Mouse (Mus musculus) liver, postnatal 0 days (tissue): ENCODE results near the gene Hpn. TPM values are rescaled to one million over a fixed set of nuclear protein-coding genes. Genes with fewer than 3 reads are reported as not detected.

Experiments
- ATAC-seq: fragments of 200-750 bp; cut with Nextera tagmentation; 2 replicates; pipeline ENCODE4 v1.8.0; 2017; ENCODE audit warnings: mild to moderate bottlenecking, moderate library complexity
- DNase-seq: peaks from one replicate; pipeline ENCODE4 v3.0.0-alpha.2; 2016
- H3K27ac ChIP-seq: fragments of 300-500 bp; sonication (generic); 2 replicates; pipeline ENCODE4 v1.5.1; 2014; ENCODE audit warnings: antibody characterized with exemption, moderate library complexity, mild to moderate bottlenecking, low read depth
- H3K27me3 ChIP-seq: fragments of 300-500 bp; sonication (generic); 2 replicates; pipeline ENCODE4 v1.6.1; 2014; ENCODE audit warnings: low read length, control low read depth, mixed read lengths; ENCODE audit not compliant: insufficient read depth
- H3K36me3 ChIP-seq: fragments of 300-500 bp; sonication (generic); replicated peaks from 2 replicates; pipeline ENCODE4 v1.6.1; 2014; ENCODE audit warnings: mild to moderate bottlenecking, control low read depth, low read length, moderate library complexity, mixed read lengths; ENCODE audit not compliant: insufficient read depth
- H3K4me1 ChIP-seq: fragments of 300-500 bp; sonication (generic); 2 replicates; pipeline ENCODE4 v1.6.1; 2014; ENCODE audit warnings: antibody characterized with exemption, mild to moderate bottlenecking, control low read depth; ENCODE audit not compliant: insufficient read depth
- H3K4me2 ChIP-seq: fragments of 300-500 bp; sonication (generic); 2 replicates; pipeline ENCODE4 v1.6.1; 2014; ENCODE audit warnings: low read depth, mild to moderate bottlenecking, low read length, moderate library complexity, mixed read lengths
- H3K4me3 ChIP-seq: fragments of 300-500 bp; sonication (generic); 2 replicates; pipeline ENCODE4 v1.5.1; 2014; ENCODE audit warnings: low read depth, low read length
- H3K9ac ChIP-seq: fragments of 300-500 bp; sonication (generic); replicated peaks from 2 replicates; pipeline ENCODE4 v1.6.1; 2014; ENCODE audit warnings: mild to moderate bottlenecking, moderate library complexity
- H3K9me3 ChIP-seq: fragments of 300-500 bp; sonication (generic); 2 replicates; pipeline ENCODE4 v1.6.1; 2016; ENCODE audit warnings: mild to moderate bottlenecking, control low read depth, low read length, mixed read lengths
- CTCF ChIP-seq: sonication (generic); IDR thresholded peaks from 2 replicates; pipeline ENCODE4 v1.5.1; 2016; ENCODE audit warnings: antibody characterized with exemption, low read depth
- EP300 ChIP-seq: IDR thresholded peaks from 2 replicates; pipeline ENCODE4 v1.6.1; 2016; ENCODE audit warnings: antibody characterized with exemption, low read depth, mild to moderate bottlenecking
- WGBS: fragments of 180-500 bp; shearing (Covaris S2); extraction: QIAGEN DNeasy Blood & Tissue Kit; methylation state at CpG from one replicate; pipeline ENCODE4 v1.1.7; 2014; ENCODE audit not compliant: insufficient replicate concordance; 5-methylcytosine and 5-hydroxymethylcytosine counted together
- polyA plus RNA-seq: library from polyadenylated mRNA; unstranded; fragments of >200 nt; fragmentation: Nextera tagmentation; extraction: Ambion mirVana; gene quantifications from 2 replicates; pipeline ENCODE4 v1.2.1, GENCODE M21; 2015

The Hpn gene
- polyA plus RNA-seq, 1 experiment from 2014 or later = 250 TPM

GRCm38 (mm10) chr7:31082106-31082505 is 33.0 kb downstream of the Hpn start:
- H3K9ac ChIP-seq = no peak overlapping the region
- no peaks in the 10 kb centered on the region for H3K36me3 ChIP-seq
- no peaks in the 10 kb centered on the region for H3K27me3 ChIP-seq
- DNase-seq (no peak), ATAC-seq (no peak)
- TF ChIP-seq EP300 = no peak
- no peak for TF ChIP-seq CTCF
- no peaks in the 10 kb centered on the region for H3K9me3 ChIP-seq
- H3K27ac ChIP-seq = no peak overlapping the region
- H3K4me1 ChIP-seq = peaks cover 15% of the 10 kb centered on the region
- H3K4me2 ChIP-seq = no peak overlapping the region
- no peak overlapping the region for H3K4me3 ChIP-seq

- no peak overlapping the region for H3K27ac ChIP-seq
- peaks cover 15% of the 10 kb centered on the region for H3K4me1 ChIP-seq
- TF ChIP-seq EP300 (no peak), CTCF (no peak)
- DNase-seq (no peak), ATAC-seq (no peak)
- no peak overlapping the region for H3K4me3 ChIP-seq
- no peaks in the 10 kb centered on the region for H3K9me3 ChIP-seq
- WGBS = 47% methylated on average over 1 of the region's 1 CpGs
- no peak overlapping the region for H3K9ac ChIP-seq
- H3K36me3 ChIP-seq = no peaks in the 10 kb centered on the region
- H3K27me3 ChIP-seq = no peaks in the 10 kb centered on the region
- no peak overlapping the region for H3K4me2 ChIP-seq
Observed at GRCm38 (mm10) chr7:31081106-31081505, 34.0 kb downstream of the Hpn start.

GRCm38 (mm10) chr7:31080611-31081010 is 34.5 kb downstream of the Hpn start:
- Histone ChIP-seq H3K4me2 (no peak overlapping the region), H3K27ac (no peak overlapping the region), H3K4me1 (peaks cover 15% of the 10 kb centered on the region), H3K9ac (no peak overlapping the region), H3K27me3 (no peaks in the 10 kb centered on the region), H3K9me3 (no peaks in the 10 kb centered on the region), H3K4me3 (no peak overlapping the region), H3K36me3 (no peaks in the 10 kb centered on the region)
- DNase-seq (no peak), ATAC-seq (no peak)
- 68% methylated on average over 3 of the region's 3 CpGs for WGBS
- TF ChIP-seq CTCF = no peak
- no peak for TF ChIP-seq EP300

- no peaks in the 10 kb centered on the region for H3K27me3 ChIP-seq
- no peak overlapping the region for H3K9ac ChIP-seq
- no peak overlapping the region for H3K27ac ChIP-seq
- H3K4me1 ChIP-seq = peaks cover 11% of the 10 kb centered on the region
- TF ChIP-seq CTCF (no peak), EP300 (no peak)
- no peak overlapping the region for H3K4me2 ChIP-seq
- no peaks in the 10 kb centered on the region for H3K9me3 ChIP-seq
- DNase-seq = no peak
- no peak overlapping the region for H3K4me3 ChIP-seq
- no peaks in the 10 kb centered on the region for H3K36me3 ChIP-seq
- peak; percentile 63 for ATAC-seq
- WGBS = 73% methylated on average over 8 of the region's 8 CpGs
Observed at GRCm38 (mm10) chr7:31079670-31080069, 35.4 kb downstream of the Hpn start.

GRCm38 (mm10) chr7:31077885-31078445 is 37.1 kb downstream of the Hpn start:
- Histone ChIP-seq H3K4me2 (no peak overlapping the region), H3K4me1 (peaks cover 4% of the 10 kb centered on the region), H3K36me3 (no peaks in the 10 kb centered on the region), H3K4me3 (no peak overlapping the region), H3K9ac (no peak overlapping the region), H3K27me3 (no peaks in the 10 kb centered on the region), H3K27ac (no peak overlapping the region), H3K9me3 (no peaks in the 10 kb centered on the region)
- 47% methylated on average over 5 of the region's 5 CpGs for WGBS
- no peak for TF ChIP-seq EP300
- peak; percentile 81 for TF ChIP-seq CTCF
- ATAC-seq (peak; percentile 30; the same call in 1 of the 2 replicates), DNase-seq (no peak)

GRCm38 (mm10) chr7:31077470-31077869 is 37.6 kb downstream of the Hpn start:
- no peak overlapping the region for H3K4me3 ChIP-seq
- no peak overlapping the region for H3K4me2 ChIP-seq
- H3K9ac ChIP-seq = no peak overlapping the region
- DNase-seq = no peak
- 53% methylated on average over 6 of the region's 6 CpGs for WGBS
- H3K4me1 ChIP-seq = no peaks in the 10 kb centered on the region
- no peaks in the 10 kb centered on the region for H3K9me3 ChIP-seq
- no peak overlapping the region for H3K27ac ChIP-seq
- H3K36me3 ChIP-seq = no peaks in the 10 kb centered on the region
- no peak for ATAC-seq
- TF ChIP-seq EP300 (no peak), CTCF (no peak)
- H3K27me3 ChIP-seq = no peaks in the 10 kb centered on the region

GRCm38 (mm10) chr7:31076492-31076891 is 38.6 kb downstream of the Hpn start, which contains the start of gene Fxyd3:
Gene Fxyd3, minus strand, starts transcription at chr7:31076704.
- no peak within 1 kb of the TSS for H3K9ac ChIP-seq
- no peaks in the 10 kb centered on the region for H3K27me3 ChIP-seq
- DNase-seq (no peak), ATAC-seq (no peak)
- no peaks in the 10 kb centered on the region for H3K36me3 ChIP-seq
- WGBS = 42% methylated on average over 5 of the region's 5 CpGs
- no peak within 1 kb of the TSS for H3K4me2 ChIP-seq
- no peaks in the 10 kb centered on the region for H3K9me3 ChIP-seq
- H3K4me3 ChIP-seq = no peak within 1 kb of the TSS
- TF ChIP-seq EP300 (no peak), CTCF (no peak)
- H3K4me1 ChIP-seq = no peaks in the 10 kb centered on the region
- no peak within 1 kb of the TSS for H3K27ac ChIP-seq
